Mouse (Mus musculus): ENCODE data around the gene Dnah8. TPM values are rescaled to one million over a fixed set of nuclear protein-coding genes. Genes with fewer than 3 reads are reported as not detected.

The Dnah8 gene
- total and polyA plus RNA-seq, 3 experiments: 15.4 to 143 (median 19.5) TPM

DNA sequence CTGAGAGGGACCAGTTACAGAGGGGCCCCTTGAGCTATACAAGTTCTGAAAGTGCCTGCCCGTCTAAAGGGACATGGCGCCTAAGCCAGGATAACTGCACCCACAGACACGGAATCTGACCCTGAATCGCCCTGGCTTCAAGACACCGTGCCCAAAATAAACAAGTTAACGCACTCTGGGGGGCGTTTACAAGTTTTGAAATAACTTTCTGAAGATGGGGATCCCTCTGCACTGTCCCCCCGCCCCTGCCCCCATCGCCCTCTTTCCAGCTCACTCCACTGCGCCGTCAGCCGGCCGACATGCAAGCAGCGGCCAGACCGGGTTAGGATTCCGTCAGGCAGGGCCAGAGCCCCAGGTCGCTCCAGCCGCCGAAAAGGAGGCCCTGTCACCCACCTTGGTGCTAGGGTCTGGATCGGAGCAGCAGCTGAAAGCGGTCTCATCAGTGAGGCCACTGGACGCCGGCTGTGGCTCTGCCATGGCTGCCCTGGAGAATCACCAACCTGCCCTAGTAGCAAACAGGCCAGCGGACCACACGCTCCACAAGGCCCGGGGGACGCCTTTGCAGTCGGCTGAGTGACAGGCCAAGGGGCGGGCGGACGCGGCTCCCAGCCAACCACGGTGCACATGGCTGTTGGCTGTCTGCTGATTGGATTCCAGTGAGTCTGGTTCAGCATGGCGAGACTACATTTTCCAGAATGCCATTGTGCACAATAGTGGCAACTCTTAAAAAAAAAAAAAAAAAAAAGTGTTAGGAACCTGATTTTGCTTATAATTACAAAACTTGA lies 11.9 kb upstream of the Dnah8 start:
- Histone ChIP-seq H3K4me3 (ENCODE audit: control insufficient read depth in 1 of 2, insufficient read depth in 1 of 2, low read depth in 2 of 2, low read length in 2 of 2) (peak overlapping the region; percentile 89 to 96), H3K27ac (ENCODE audit: control insufficient read depth, low read depth, low read length) (peak overlapping the region; percentile 89), H3K27me3 (ENCODE audit: control insufficient read depth in 1 of 2, insufficient read depth in 2 of 2, low read length in 2 of 2) (no peaks in the 10 kb centered on the region), H3K36me3 (ENCODE audit: control insufficient read depth in 1 of 2, insufficient read depth in 2 of 2, low read length in 2 of 2) (peaks cover 4 to 52% of the 10 kb centered on the region in 2 experiments; a peak in 3 of 4 replicates), H3K9ac (ENCODE audit: control insufficient read depth, low read depth, low read length, poor library complexity, severe bottlenecking) (peak overlapping the region; percentile 90), H3K9me3 (replicated peaks; ENCODE audit: insufficient read depth, low read length) (no peaks in the 10 kb centered on the region), H3K4me1 (ENCODE audit: control insufficient read depth in 1 of 2, insufficient read depth in 2 of 2, low read length in 2 of 2) (peaks cover 39 to 41% of the 10 kb centered on the region in 2 experiments), H3K79me2 (ENCODE audit: control insufficient read depth, insufficient read depth, low read length, poor library complexity) (peaks cover 37% of the 10 kb centered on the region)
- peak; percentile 90; the same call in 1 of the 2 replicates for TF ChIP-seq UBTF (IDR thresholded peaks at IDR 0.05; ENCODE audit: borderline replicate concordance, insufficient read depth, low read depth, low read length)
- TF ChIP-seq TCF12 (IDR thresholded peaks at IDR 0.05; ENCODE audit: low read depth, low read length): no peak
- no peak for TF ChIP-seq GATA1 (IDR thresholded peaks at IDR 0.05; ENCODE audit: low read depth, low read length)
- TF ChIP-seq EP300 (IDR thresholded peaks at IDR 0.05; ENCODE audit: low read depth in 1 of 2, low read length in 2 of 2): no peak
- no peak for TF ChIP-seq JUND (IDR thresholded peaks at IDR 0.05; ENCODE audit: low read depth, low read length)
- TF ChIP-seq GABPA (IDR thresholded peaks at IDR 0.05; ENCODE audit: low read depth, low read length): no peak
- no peak for TF ChIP-seq CHD2 (IDR thresholded peaks at IDR 0.05; ENCODE audit: low read length)
- peak in 1 of 3 experiments; percentile 55; a peak in 2 of 6 replicates for TF ChIP-seq CTCF (IDR thresholded peaks at IDR 0.05 in 2 of 3, conservative IDR thresholded peaks at IDR 0.05 in 1 of 3; ENCODE audit: control insufficient read depth in 1 of 3, insufficient read depth in 1 of 3, low read depth in 2 of 3, low read length in 3 of 3, poor library complexity in 1 of 3, severe bottlenecking in 1 of 3)
- no peak for TF ChIP-seq POLR2AphosphoS2 (IDR thresholded peaks at IDR 0.05; ENCODE audit: low read length)
- peak; percentile 90 for TF ChIP-seq TBP (IDR thresholded peaks at IDR 0.05; ENCODE audit: low read depth, low read length)
- TF ChIP-seq POLR2AphosphoS5 (IDR thresholded peaks at IDR 0.05; ENCODE audit: borderline replicate concordance, low read depth, low read length): 0 out of 2 replicates have a peak, but pooled peaks have one; percentile 76
- TF ChIP-seq RAD21 (IDR thresholded peaks at IDR 0.05; ENCODE audit: low read depth, low read length): no peak
- no peak for TF ChIP-seq USF1 (IDR thresholded peaks at IDR 0.05; ENCODE audit: low read depth, low read length)
- TF ChIP-seq MXI1 (IDR thresholded peaks at IDR 0.05; ENCODE audit: low read depth, low read length): no peak
- TF ChIP-seq MEF2A (IDR thresholded peaks at IDR 0.05; ENCODE audit: extremely low read depth, insufficient replicate concordance, low read depth, low read length, poor library complexity, severe bottlenecking): no peak
- no peak for TF ChIP-seq HCFC1 (IDR thresholded peaks at IDR 0.05; ENCODE audit: low read depth, low read length)
- TF ChIP-seq BHLHE40 (IDR thresholded peaks at IDR 0.05; ENCODE audit: borderline replicate concordance, low read depth, low read length): no peak
- no peak for TF ChIP-seq NRF1 (IDR thresholded peaks at IDR 0.05; ENCODE audit: insufficient read depth, low read depth, low read length, poor library complexity, severe bottlenecking)
- TF ChIP-seq ZC3H11A (IDR thresholded peaks at IDR 0.05; ENCODE audit: low read depth, low read length): no peak
- TF ChIP-seq MYB (IDR thresholded peaks at IDR 0.05; ENCODE audit: low read depth, low read length): no peak
- no peak for TF ChIP-seq ZKSCAN1 (IDR thresholded peaks at IDR 0.05; ENCODE audit: low read depth, low read length)
- no peak for TF ChIP-seq ELF1 (IDR thresholded peaks at IDR 0.05; ENCODE audit: low read depth, low read length)
- TF ChIP-seq CHD1 (IDR thresholded peaks at IDR 0.05; ENCODE audit: low read depth, low read length): no peak
- no peak for TF ChIP-seq TAL1 (IDR thresholded peaks at IDR 0.05; ENCODE audit: low read length)
- no peak for TF ChIP-seq KAT2A (conservative IDR thresholded peaks at IDR 0.05; ENCODE audit: low read depth, low read length)
- no peak for TF ChIP-seq MYC (IDR thresholded peaks at IDR 0.05; ENCODE audit: low read depth, low read length)
- TF ChIP-seq POLR2A (IDR thresholded peaks at IDR 0.05; ENCODE audit: control insufficient read depth in 1 of 2, insufficient read depth in 1 of 2, low read depth in 1 of 2, low read length in 2 of 2, poor library complexity in 1 of 2): peak; percentile 97 to 98
- TF ChIP-seq USF2 (IDR thresholded peaks at IDR 0.05; ENCODE audit: borderline replicate concordance in 1 of 2, insufficient read depth in 1 of 2, low read depth in 1 of 2, low read length in 2 of 2): no peak
- no peak for TF ChIP-seq E2F4 (IDR thresholded peaks at IDR 0.05; ENCODE audit: borderline replicate concordance, low read depth, low read length)
- TF ChIP-seq ZNF384 (IDR thresholded peaks at IDR 0.05; ENCODE audit: low read depth, low read length): no peak
- no peak for TF ChIP-seq ETS1 (IDR thresholded peaks at IDR 0.05; ENCODE audit: low read depth, low read length)
- no peak for TF ChIP-seq RCOR1 (IDR thresholded peaks at IDR 0.05; ENCODE audit: low read depth, low read length)
- no peak for TF ChIP-seq MAZ (IDR thresholded peaks at IDR 0.05; ENCODE audit: low read depth, low read length)
- DNase-seq (ENCODE audit: low read depth, low spot score): peak; percentile 100

All from MEL (cell line).